Mouse (Mus musculus) midbrain, embryonic 12.5 days (tissue): ENCODE results near the gene Nr1h3. TPM values are rescaled to one million over a fixed set of nuclear protein-coding genes. Genes with fewer than 3 reads are reported as not detected.

ENCODE experiments used
- ATAC-seq: fragments of 200-750 bp; cut with Nextera tagmentation; 2 replicates; pipeline ENCODE4 v1.8.0; 2017; ENCODE audit warnings: low read depth, moderate TSS enrichment, moderate library complexity; ENCODE audit not compliant: low FRiP score
- H3K27ac ChIP-seq: fragments of 300-500 bp; sonication (generic); replicated peaks from 2 replicates; pipeline ENCODE4 v1.5.1; 2016; ENCODE audit warnings: mild to moderate bottlenecking
- H3K27me3 ChIP-seq: fragments of 300-500 bp; sonication (generic); 2 replicates; pipeline ENCODE4 v1.6.1; 2016; ENCODE audit warnings: mild to moderate bottlenecking
- H3K36me3 ChIP-seq: fragments of 300-500 bp; sonication (generic); 2 replicates; pipeline ENCODE4 v1.6.1; 2016
- H3K4me1 ChIP-seq: fragments of 300-500 bp; sonication (generic); 2 replicates; pipeline ENCODE4 v1.6.1; 2016
- H3K4me2 ChIP-seq: fragments of 300-500 bp; sonication (generic); replicated peaks from 2 replicates; pipeline ENCODE4 v1.6.1; 2016; ENCODE audit warnings: mild to moderate bottlenecking, moderate library complexity
- H3K4me3 ChIP-seq: fragments of 300-500 bp; sonication (generic); 2 replicates; pipeline ENCODE4 v1.5.1; 2016; ENCODE audit warnings: mild to moderate bottlenecking
- H3K9ac ChIP-seq: fragments of 300-500 bp; sonication (generic); replicated peaks from 2 replicates; pipeline ENCODE4 v1.6.1; 2016; ENCODE audit warnings: mild to moderate bottlenecking, moderate library complexity
- H3K9me3 ChIP-seq: fragments of 300-500 bp; sonication (generic); 2 replicates; pipeline ENCODE4 v1.6.1; 2016; ENCODE audit warnings: mild to moderate bottlenecking
- WGBS: fragments of 180-500 bp; shearing (Covaris S2); methylation state at CpG from one replicate; pipeline ENCODE4 v1.1.7; 2016; 5-methylcytosine and 5-hydroxymethylcytosine counted together
- polyA plus RNA-seq: library from polyadenylated mRNA; unstranded; fragments of >200 nt; fragmentation: Nextera tagmentation; extraction: Ambion mirVana; gene quantifications from 2 replicates; pipeline ENCODE4 v1.2.1, GENCODE M21; 2016

Nr1h3 gene
- polyA plus RNA-seq, 1 experiment from 2014 or later: 1.9 TPM

DNA sequence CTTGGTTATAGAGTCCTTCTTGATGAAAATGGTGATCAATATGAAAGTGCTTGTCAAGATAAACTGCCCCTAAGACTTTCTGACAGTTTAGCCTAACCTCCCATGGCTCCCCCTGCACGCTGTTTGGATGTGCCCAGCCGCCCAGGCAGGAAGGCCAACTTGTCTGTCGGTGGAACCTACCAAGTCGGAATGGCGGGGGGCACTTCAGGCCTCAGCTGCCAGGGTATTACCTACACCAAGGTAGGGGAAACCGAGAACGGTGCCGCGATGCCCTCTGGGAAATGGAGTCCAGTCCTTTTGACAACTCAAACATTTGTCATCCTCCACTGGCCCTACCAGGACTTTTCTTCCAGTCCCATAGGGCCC lies 19.5 kb downstream of the Nr1h3 start:
- peak overlapping the region; percentile 79 for H3K4me3 ChIP-seq
- H3K9ac ChIP-seq: peak overlapping the region; percentile 72
- H3K27ac ChIP-seq: peak overlapping the region; percentile 91
- H3K36me3 ChIP-seq: peaks cover 3% of the 10 kb centered on the region; the same call in 1 of the 2 replicates
- H3K9me3 ChIP-seq: no peaks in the 10 kb centered on the region
- H3K4me2 ChIP-seq: peak overlapping the region; percentile 90
- peak; percentile 94 for ATAC-seq
- H3K27me3 ChIP-seq: no peaks in the 10 kb centered on the region
- WGBS: under 1% methylated on average over 9 of the region's 9 CpGs
- H3K4me1 ChIP-seq: peaks cover 33% of the 10 kb centered on the region

DNA sequence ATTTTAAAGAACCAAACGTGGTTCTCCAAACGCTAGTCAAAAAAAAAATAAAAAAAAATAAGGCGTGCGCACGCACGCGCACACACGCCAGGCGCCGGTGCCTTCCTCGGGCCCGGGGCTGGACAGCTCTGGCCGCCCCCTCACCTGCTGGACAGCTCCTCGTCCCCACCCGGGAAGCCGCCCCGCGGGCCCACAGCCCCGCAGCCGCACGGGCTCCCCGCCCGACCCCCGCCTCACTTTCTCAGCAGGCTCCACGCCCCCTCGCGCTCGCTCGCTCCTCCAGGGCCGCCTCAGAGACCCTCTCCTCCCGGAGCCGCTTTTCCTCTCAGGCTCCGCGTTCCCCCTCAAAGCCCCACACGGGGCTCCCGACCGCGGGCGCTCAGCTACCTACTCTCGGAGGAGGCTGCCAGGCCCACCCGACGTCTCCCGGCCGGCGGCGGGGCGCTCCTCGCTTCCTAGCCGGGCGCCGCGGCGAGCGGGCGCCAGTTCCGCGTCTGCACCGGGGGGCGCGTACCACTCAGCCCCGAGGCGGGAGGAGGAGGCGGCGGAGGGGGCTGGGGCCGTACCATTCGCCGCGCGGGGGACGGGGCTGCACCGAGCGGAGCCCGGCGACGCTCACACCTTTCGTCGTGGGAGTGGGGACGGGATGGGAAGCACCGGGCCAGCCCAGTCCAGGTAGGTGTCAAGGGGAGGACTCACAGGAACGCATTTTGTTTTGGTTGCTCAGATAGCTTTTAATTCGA lies 20.1 kb downstream of the Nr1h3 start:
- H3K36me3 ChIP-seq: peaks cover 9% of the 10 kb centered on the region; the same call in 1 of the 2 replicates
- peaks cover 33% of the 10 kb centered on the region for H3K4me1 ChIP-seq
- peak; percentile 96 for ATAC-seq
- H3K27ac ChIP-seq: peak overlapping the region; percentile 91
- H3K4me2 ChIP-seq: peak overlapping the region; percentile 90
- H3K27me3 ChIP-seq: no peaks in the 10 kb centered on the region
- peak overlapping the region; percentile 79 for H3K4me3 ChIP-seq
- under 1% methylated on average over 81 of the region's 81 CpGs for WGBS
- H3K9me3 ChIP-seq: no peaks in the 10 kb centered on the region
- H3K9ac ChIP-seq: peak overlapping the region; percentile 72

DNA sequence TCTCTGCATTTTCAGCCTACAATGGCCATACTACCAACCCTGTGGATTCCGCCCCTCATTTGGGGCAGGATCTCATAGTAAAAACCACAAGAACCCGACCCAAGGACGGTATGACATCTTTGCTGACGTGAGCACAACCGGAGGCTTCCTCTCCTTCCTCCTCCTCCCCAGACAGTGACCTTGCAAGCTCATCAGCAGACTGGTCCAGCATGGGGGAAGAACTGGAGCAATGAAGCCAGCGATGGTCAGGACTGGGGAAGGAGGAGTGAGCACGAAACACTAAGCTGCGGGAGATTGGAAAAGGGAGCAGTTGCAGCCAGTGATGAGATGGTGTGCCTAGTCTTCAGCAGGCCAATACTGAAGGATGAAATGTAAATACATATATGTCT lies 20.6 kb downstream of the Nr1h3 start:
- ATAC-seq: no peak
- peak overlapping the region; percentile 90 for H3K4me2 ChIP-seq
- H3K9me3 ChIP-seq: no peaks in the 10 kb centered on the region
- 9% methylated on average over 8 of the region's 8 CpGs for WGBS
- H3K36me3 ChIP-seq: peaks cover 11% of the 10 kb centered on the region; the same call in 1 of the 2 replicates
- H3K9ac ChIP-seq: peak overlapping the region; percentile 72
- H3K27ac ChIP-seq: peak overlapping the region; percentile 91
- H3K27me3 ChIP-seq: no peaks in the 10 kb centered on the region
- peaks cover 33% of the 10 kb centered on the region for H3K4me1 ChIP-seq
- H3K4me3 ChIP-seq: peak overlapping the region; percentile 79

DNA sequence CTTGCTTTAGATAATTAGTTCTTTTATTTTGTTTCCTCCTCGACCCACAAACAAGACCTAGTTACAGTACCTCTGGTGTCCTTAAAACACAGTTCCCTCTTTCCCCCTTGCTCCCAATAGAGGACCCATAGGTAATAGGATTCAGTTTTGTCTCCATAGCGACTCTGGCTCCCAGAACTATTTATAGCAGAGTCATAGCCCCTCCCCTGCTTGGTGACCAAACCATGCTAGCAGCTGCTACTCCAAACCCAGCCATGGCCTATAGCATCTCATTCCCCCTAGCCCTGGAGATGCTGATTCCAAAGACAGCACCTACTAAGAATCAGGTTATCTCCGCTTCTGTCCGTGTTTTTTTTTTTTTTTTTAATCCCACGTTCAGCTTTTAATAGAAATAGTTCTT lies 21.9 kb downstream of the Nr1h3 start:
- no peak overlapping the region for H3K4me3 ChIP-seq
- H3K36me3 ChIP-seq: peaks cover 23% of the 10 kb centered on the region
- peak overlapping the region; percentile 90; the same call in 1 of the 2 replicates for H3K4me2 ChIP-seq
- no peaks in the 10 kb centered on the region for H3K27me3 ChIP-seq
- ATAC-seq: no peak
- H3K27ac ChIP-seq: no peak overlapping the region
- no peaks in the 10 kb centered on the region for H3K9me3 ChIP-seq
- H3K4me1 ChIP-seq: peaks cover 33% of the 10 kb centered on the region
- H3K9ac ChIP-seq: no peak overlapping the region; the same call in 1 of the 2 replicates
- WGBS: 68% methylated on average over 5 of the region's 5 CpGs

DNA sequence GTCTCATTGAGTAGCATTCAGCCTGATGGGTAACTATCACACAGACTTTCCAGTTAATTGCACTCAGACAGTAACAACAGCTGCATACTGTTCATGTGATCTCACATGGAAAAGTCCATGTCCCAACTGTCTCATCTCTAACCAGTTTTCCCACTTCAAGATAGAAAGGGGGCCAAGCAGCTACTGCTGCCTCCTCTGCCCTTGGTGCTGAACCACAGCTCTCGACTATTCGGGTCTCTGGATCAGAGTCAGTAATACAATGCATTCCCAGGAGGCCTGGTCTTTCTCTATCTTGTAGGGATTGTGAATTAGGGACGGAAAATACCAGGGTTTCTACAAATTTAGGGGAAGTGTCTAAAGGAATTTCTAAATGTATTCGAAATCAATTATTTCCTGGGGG lies 22.8 kb downstream of the Nr1h3 start:
- no peaks in the 10 kb centered on the region for H3K9me3 ChIP-seq
- no peak overlapping the region for H3K27ac ChIP-seq

DNA sequence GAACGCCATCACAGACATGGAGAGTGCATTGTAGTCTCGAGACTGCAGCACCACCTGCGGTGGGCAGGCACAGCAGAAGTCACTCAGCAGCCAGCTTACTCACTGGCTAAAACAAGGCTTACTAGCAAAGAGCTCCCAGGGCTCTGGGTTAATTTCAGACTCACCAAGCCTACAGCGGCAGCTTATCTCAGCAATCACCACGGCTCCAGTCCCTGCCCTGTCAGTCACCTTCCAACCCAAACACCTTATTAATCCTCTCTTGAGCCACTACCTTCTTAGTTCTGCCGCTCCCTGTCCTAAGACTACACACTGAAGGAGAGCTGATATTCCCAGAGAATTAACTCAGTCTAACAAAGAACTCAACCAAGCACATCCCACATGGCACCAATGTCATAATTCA lies 26.4 kb downstream of the Nr1h3 start:
- Histone ChIP-seq H3K9me3 (no peaks in the 10 kb centered on the region), H3K4me1 (peaks cover 17% of the 10 kb centered on the region), H3K36me3 (peaks cover 62% of the 10 kb centered on the region), H3K4me3 (no peak overlapping the region), H3K9ac (no peak overlapping the region), H3K27ac (no peak overlapping the region), H3K27me3 (no peaks in the 10 kb centered on the region), H3K4me2 (no peak overlapping the region)
- WGBS: 79% methylated on average over 6 of the region's 6 CpGs
- no peak for ATAC-seq

More for the DNA sequence above, 22.8 kb downstream of the Nr1h3 start:
- Histone ChIP-seq H3K36me3 (peaks cover 32% of the 10 kb centered on the region), H3K4me1 (peaks cover 33% of the 10 kb centered on the region), H3K9ac (no peak overlapping the region), H3K27me3 (no peaks in the 10 kb centered on the region), H3K4me3 (no peak overlapping the region), H3K4me2 (no peak overlapping the region)
- no peak for ATAC-seq
- WGBS: 48% methylated on average over 4 of the region's 4 CpGs

DNA sequence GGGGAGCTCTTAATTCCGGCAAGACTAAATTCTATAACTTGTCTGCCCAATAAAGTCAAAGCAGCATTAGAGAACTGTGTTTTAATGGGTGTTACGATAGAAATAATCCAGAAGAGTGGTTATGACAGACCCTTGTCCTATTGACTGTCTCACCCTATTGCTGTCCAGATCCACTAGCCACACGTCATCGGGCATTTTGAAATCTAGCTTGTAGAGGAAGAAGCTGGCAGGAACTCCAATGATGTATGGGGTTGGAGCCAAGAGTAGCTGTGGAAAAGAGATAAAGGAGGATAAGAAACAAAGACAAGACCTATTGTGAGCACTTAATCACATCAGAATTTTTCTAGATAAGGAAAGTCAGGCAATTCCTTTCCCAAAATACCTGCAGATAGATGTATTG lies 27.1 kb downstream of the Nr1h3 start:
- no peak for ATAC-seq
- Histone ChIP-seq H3K27me3 (no peaks in the 10 kb centered on the region), H3K4me1 (peaks cover 10% of the 10 kb centered on the region; the same call in 1 of the 2 replicates), H3K9ac (no peak overlapping the region), H3K4me2 (no peak overlapping the region), H3K4me3 (no peak overlapping the region), H3K27ac (no peak overlapping the region), H3K36me3 (peaks cover 64% of the 10 kb centered on the region), H3K9me3 (no peaks in the 10 kb centered on the region)
- 92% methylated on average over 4 of the region's 4 CpGs for WGBS

DNA sequence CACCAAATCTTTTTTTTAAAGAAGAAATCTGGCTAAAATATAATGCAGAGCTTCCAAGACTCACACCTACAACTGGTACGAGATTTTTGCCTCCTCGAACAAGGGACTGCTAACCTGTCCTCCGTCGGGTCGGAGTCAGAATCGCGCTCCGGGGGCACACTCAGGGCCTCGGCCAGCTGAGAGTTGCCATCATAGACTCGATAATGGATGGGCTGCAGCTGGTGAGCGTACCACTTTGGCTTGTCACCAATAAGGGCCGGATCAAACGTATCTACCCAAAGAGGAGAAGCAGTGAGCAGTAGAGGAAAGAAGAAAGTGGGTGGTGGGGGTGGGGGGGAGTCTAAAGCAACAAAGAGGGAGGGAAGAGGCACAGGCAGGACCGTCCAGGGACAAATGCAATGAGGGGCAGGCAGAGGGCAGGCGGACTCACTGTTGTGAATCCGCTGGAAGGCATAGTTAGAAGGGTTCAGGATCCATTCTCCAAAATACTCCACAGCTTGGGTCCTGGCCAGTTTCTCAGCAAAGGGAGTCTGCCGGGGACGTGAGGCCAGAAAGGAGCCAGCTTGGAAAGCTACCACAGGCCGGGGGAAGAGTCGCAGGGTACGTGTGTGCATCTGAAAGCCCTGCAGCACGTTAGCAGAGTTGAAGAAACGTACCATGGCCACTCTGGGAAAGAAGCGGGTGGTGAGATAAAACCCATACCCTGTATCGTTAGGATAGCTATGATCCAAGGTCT lies 32.9 kb downstream of the Nr1h3 start:
- H3K27ac ChIP-seq: no peak overlapping the region
- H3K4me2 ChIP-seq: no peak overlapping the region
- H3K4me1 ChIP-seq: no peaks in the 10 kb centered on the region
- no peak overlapping the region for H3K9ac ChIP-seq
- no peak overlapping the region for H3K4me3 ChIP-seq
- H3K9me3 ChIP-seq: no peaks in the 10 kb centered on the region
- no peaks in the 10 kb centered on the region for H3K27me3 ChIP-seq
- no peak for ATAC-seq
- WGBS: 91% methylated on average over 25 of the region's 25 CpGs
- peaks cover 83% of the 10 kb centered on the region for H3K36me3 ChIP-seq

DNA sequence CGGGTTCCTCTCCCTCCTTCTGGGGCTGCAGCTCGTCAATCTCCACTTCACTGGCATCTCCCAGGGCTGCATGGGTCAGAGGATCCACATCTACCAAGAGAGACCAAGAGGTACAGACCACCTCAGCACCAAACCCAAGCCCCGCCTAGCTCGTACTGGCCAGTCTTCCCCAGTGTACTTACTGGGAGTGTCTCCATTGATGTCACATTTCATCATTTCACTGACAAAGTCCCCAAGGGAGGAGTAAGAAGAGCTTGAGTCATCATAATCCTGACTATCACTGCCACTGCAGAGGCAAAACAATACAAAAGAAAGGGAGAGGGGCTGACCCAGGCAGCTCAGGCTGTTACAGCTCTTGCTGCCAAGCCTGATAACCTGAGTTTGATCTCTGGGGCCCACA lies 35.0 kb downstream of the Nr1h3 start:
- WGBS: 80% methylated on average over 4 of the region's 4 CpGs
- Histone ChIP-seq H3K27ac (no peak overlapping the region), H3K9me3 (no peaks in the 10 kb centered on the region), H3K4me2 (no peak overlapping the region), H3K9ac (no peak overlapping the region), H3K4me1 (no peaks in the 10 kb centered on the region), H3K36me3 (peaks cover 85% of the 10 kb centered on the region), H3K27me3 (no peaks in the 10 kb centered on the region), H3K4me3 (no peak overlapping the region)
- ATAC-seq: no peak

DNA sequence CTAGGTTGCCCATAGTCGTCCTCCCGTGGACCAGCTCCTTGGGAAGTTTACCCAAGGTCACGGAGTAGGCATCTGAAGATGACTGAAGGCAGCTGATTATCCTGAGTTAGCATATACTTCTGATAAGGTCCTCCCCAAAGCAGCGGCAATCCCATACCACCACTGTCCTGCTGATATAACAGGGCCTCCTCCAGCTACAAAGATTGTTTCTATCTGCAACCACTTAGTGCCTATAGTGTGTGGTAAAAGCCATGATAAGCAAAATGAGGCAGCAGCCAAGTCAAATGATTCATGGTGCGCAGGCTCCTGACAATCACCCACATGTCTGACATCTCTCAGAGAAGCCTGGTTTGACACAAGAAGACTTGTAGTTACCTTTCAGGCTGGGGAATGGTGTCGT lies 37.6 kb downstream of the Nr1h3 start:
- ATAC-seq: no peak
- H3K4me2 ChIP-seq: no peak overlapping the region
- H3K9me3 ChIP-seq: no peaks in the 10 kb centered on the region
- H3K27me3 ChIP-seq: no peaks in the 10 kb centered on the region
- no peaks in the 10 kb centered on the region for H3K4me1 ChIP-seq
- no peak overlapping the region for H3K4me3 ChIP-seq
- WGBS: 96% methylated on average over 6 of the region's 6 CpGs
- H3K27ac ChIP-seq: no peak overlapping the region
- H3K9ac ChIP-seq: no peak overlapping the region
- peaks cover 91% of the 10 kb centered on the region for H3K36me3 ChIP-seq

DNA sequence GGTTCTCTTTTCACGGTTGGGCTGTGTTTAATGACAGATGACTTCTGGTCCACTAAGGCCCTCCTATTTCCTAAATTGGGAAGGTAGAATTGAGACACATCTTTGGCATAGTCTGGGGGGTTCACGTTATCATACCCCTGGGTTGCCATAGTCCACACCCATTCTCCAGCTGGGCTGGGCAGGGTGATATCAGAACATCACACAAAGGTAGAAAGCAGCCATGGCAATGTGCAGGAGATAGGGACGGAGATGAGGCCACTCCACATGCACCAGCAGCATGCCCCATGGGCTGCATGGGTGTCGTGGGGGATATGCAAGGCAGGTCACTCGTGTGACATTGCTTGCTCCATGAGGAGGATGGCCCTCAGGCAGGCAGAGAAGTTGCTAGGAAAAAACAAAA lies 39.1 kb downstream of the Nr1h3 start:
- WGBS: 92% methylated on average over 5 of the region's 5 CpGs
- Histone ChIP-seq H3K27ac (no peak overlapping the region), H3K4me2 (no peak overlapping the region), H3K4me1 (no peaks in the 10 kb centered on the region), H3K9ac (no peak overlapping the region), H3K36me3 (peaks cover 90% of the 10 kb centered on the region), H3K4me3 (no peak overlapping the region), H3K27me3 (no peaks in the 10 kb centered on the region), H3K9me3 (no peaks in the 10 kb centered on the region)
- no peak for ATAC-seq

DNA sequence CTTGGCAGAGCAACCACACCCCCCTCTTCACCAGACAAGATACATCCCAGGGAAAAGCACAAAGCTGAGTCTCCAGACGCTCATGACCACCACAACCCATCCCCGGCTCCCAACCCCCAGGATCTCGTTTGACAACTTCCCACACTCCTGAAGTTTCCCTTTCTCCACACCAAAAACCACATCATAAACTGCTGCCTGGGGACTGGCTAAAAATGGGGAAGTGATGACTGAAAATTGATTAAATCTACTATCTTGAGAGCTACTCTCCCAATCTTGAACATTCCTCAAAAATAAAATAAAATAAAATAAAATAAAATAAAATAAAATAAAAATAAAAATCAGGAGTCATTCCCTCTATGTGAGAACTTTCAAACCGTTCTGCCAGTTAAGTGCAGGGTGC lies 39.7 kb downstream of the Nr1h3 start:
- no peaks in the 10 kb centered on the region for H3K27me3 ChIP-seq
- no peak for ATAC-seq
- 88% methylated on average over 4 of the region's 4 CpGs for WGBS
- no peak overlapping the region for H3K4me3 ChIP-seq
- peaks cover 91% of the 10 kb centered on the region for H3K36me3 ChIP-seq
- no peak overlapping the region for H3K4me2 ChIP-seq
- H3K9me3 ChIP-seq: no peaks in the 10 kb centered on the region
- no peaks in the 10 kb centered on the region for H3K4me1 ChIP-seq
- H3K9ac ChIP-seq: no peak overlapping the region
- no peak overlapping the region for H3K27ac ChIP-seq
